ENCODE assay signal across 17 mouse cellular contexts in genomic region chr10:80653156-80653720, GRCm38 (mm10). TPM values are rescaled to one million over a fixed set of nuclear protein-coding genes. Genes with fewer than 3 reads are reported as not detected.
DNase-seq lines count a peak whose midpoint lies in the region; ATAC-seq lines count a peak whose summit lies in the region.
"Had no signal": no experiment of that assay in that cellular context is flagged by ENCODE, and none has a peak within 500 bp of the region (broad histone marks: within the 10 kb centered on the region; RNA-seq: fewer than 3 reads in every experiment).

No protein-coding gene starts in this region.

- peaks cover 26% of the 10 kb centered on the region for H3K4me1 ChIP-seq in heart, embryonic 16.5 days (ENCODE audit: control insufficient read depth, insufficient read depth, low read length)
- peaks cover 85% of the 10 kb centered on the region for H3K4me1 ChIP-seq in megakaryocyte, embryonic 14.5 days

- 0 out of 2 replicates have a peak overlapping the region, but pooled peaks have one; percentile 7 for H3K9ac ChIP-seq in heart, embryonic 16.5 days (ENCODE audit: low read length)
- H3K9ac ChIP-seq: forebrain, embryonic 13.5 days; heart, embryonic 15.5 days; midbrain, embryonic 13.5 days had no signal

- no peak overlapping the region for H3K27ac ChIP-seq in heart, embryonic 16.5 days (ENCODE audit: low read length)
- H3K27ac ChIP-seq: heart, embryonic 15.5 days; midbrain, embryonic 13.5 days had no signal

- 72% methylated on average over 6 of the region's 6 CpGs for WGBS in heart, embryonic 16.5 days

- DNase-seq in adrenal gland, postnatal 36 days, result peak; percentile 61 to 70
- DNase-seq in adrenal gland, postnatal 4 days (ENCODE audit: low spot score in 2 of 2), result no peak
- DNase-seq in heart, postnatal 4 days, result no peak
- no peak for DNase-seq in embryo, embryonic 11 days
- DNase-seq: cerebellum, postnatal 10 days; layer of hippocampus, adult 9-11 months; lung, adult 2 months; lung, postnatal 36 days; thymus, postnatal 4 days had no signal

- no peak overlapping the region for H3K4me3 ChIP-seq in heart, embryonic 16.5 days (ENCODE audit: low read length)
- peak overlapping the region; percentile 50 for H3K4me3 ChIP-seq in megakaryocyte, embryonic 14.5 days (replicated peaks)
- H3K4me3 ChIP-seq: forebrain, embryonic 13.5 days; heart, embryonic 15.5 days; midbrain, embryonic 13.5 days had no signal

- H3K9me3 ChIP-seq in heart, embryonic 16.5 days (replicated peaks; ENCODE audit: control insufficient read depth, low read length), result no peaks in the 10 kb centered on the region
- no peaks in the 10 kb centered on the region for H3K9me3 ChIP-seq in megakaryocyte, embryonic 14.5 days
- H3K9me3 ChIP-seq: forebrain, embryonic 13.5 days; G1E; heart, embryonic 15.5 days; midbrain, embryonic 13.5 days had no signal

- no peaks in the 10 kb centered on the region for H3K36me3 ChIP-seq in heart, embryonic 16.5 days (ENCODE audit: control insufficient read depth, insufficient read depth)
- H3K36me3 ChIP-seq in megakaryocyte, embryonic 14.5 days (replicated peaks; ENCODE audit: low read length), result peaks cover 44% of the 10 kb centered on the region
- H3K36me3 ChIP-seq: heart, embryonic 15.5 days had no signal

- H3K27me3 ChIP-seq in heart, embryonic 16.5 days (ENCODE audit: control insufficient read depth, insufficient read depth, low read length), result no peaks in the 10 kb centered on the region
- H3K27me3 ChIP-seq in megakaryocyte, embryonic 14.5 days (replicated peaks), result no peaks in the 10 kb centered on the region
- H3K27me3 ChIP-seq: forebrain, embryonic 13.5 days; heart, embryonic 15.5 days; midbrain, embryonic 13.5 days had no signal

- ATAC-seq in heart, embryonic 16.5 days (replicated peaks; ENCODE audit: extremely low read depth, insufficient read depth, low FRiP score), result no peak
- ATAC-seq in megakaryocyte, adult 5-6 weeks (ENCODE audit: poor library complexity, severe bottlenecking), result no peak
- ATAC-seq: forebrain, embryonic 13.5 days; midbrain, embryonic 13.5 days had no signal

- H3K4me2 ChIP-seq in heart, embryonic 16.5 days (ENCODE audit: low read depth, low read length), result no peak overlapping the region
- H3K4me2 ChIP-seq: forebrain, embryonic 13.5 days; heart, embryonic 15.5 days; midbrain, embryonic 13.5 days had no signal

RNA-seq across cellular contexts. Expression of gene Btbd2, which starts 3.6 kb away (rescaled TPM):
- 10 to 100 TPM; 61.7 to 71.2 TPM for total RNA-seq in adrenal gland, postnatal 36 days (2021)
- 10 to 100 TPM; 72.0 to 76.3 TPM for total RNA-seq in adrenal gland, postnatal 4 days (2021)
- polyA plus RNA-seq in heart, embryonic 16.5 days (2015; fragmentation: Nextera tagmentation; extraction: Ambion mirVana), result 41.7 and 58.2 TPM in 2 replicates
- 10 to 100 TPM; 42.2 to 42.4 TPM for total RNA-seq in heart, postnatal 4 days (2021)
- polyA plus RNA-seq in megakaryocyte, embryonic 14.5 days (2012; ENCODE audit: insufficient read depth, low replicate concordance), result 91.6 and 121 TPM in 2 replicates
- total RNA-seq in megakaryocyte, adult 5-6 weeks (2015), result 8.4 and 10.3 TPM in 2 replicates
- 16.5 and 30.1 TPM in 2 replicates for total RNA-seq in megakaryocyte, adult 5-6 weeks (2017)

RNA-seq across cellular contexts. Expression of gene Mknk2, which starts 24.7 kb away (rescaled TPM):
- 100 to 1,000 TPM; 178 to 198 TPM for total RNA-seq in adrenal gland, postnatal 36 days (2021)
- total RNA-seq in adrenal gland, postnatal 4 days (2021), result 100 to 1,000 TPM; 126 to 134 TPM
- polyA plus RNA-seq in heart, embryonic 16.5 days (2015; fragmentation: Nextera tagmentation; extraction: Ambion mirVana), result 82.1 and 92.8 TPM in 2 replicates
- total RNA-seq in heart, postnatal 4 days (2021), result 100 to 1,000 TPM; 105 TPM
- polyA plus RNA-seq in megakaryocyte, embryonic 14.5 days (2012; ENCODE audit: insufficient read depth, low replicate concordance), result 472 and 996 TPM in 2 replicates
- 53.5 and 61.1 TPM in 2 replicates for total RNA-seq in megakaryocyte, adult 5-6 weeks (2015)
- total RNA-seq in megakaryocyte, adult 5-6 weeks (2017), result 63.3 and 74.8 TPM in 2 replicates

RNA-seq across cellular contexts. Expression of gene Csnk1g2, which starts 30.6 kb away (rescaled TPM):
- total RNA-seq in adrenal gland, postnatal 36 days (2021), result 100 to 1,000 TPM; 129 to 135 TPM
- total RNA-seq in adrenal gland, postnatal 4 days (2021), result 100 to 1,000 TPM; 169 to 173 TPM
- 50.7 and 103 TPM in 2 replicates for polyA plus RNA-seq in heart, embryonic 16.5 days (2015; fragmentation: Nextera tagmentation; extraction: Ambion mirVana)
- 100 to 1,000 TPM; 142 to 162 TPM for total RNA-seq in heart, postnatal 4 days (2021)
- polyA plus RNA-seq in megakaryocyte, embryonic 14.5 days (2012; ENCODE audit: insufficient read depth, low replicate concordance), result 476 and 617 TPM in 2 replicates
- total RNA-seq in megakaryocyte, adult 5-6 weeks (2015), result 34.5 and 46.0 TPM in 2 replicates
- total RNA-seq in megakaryocyte, adult 5-6 weeks (2017), result 127 and 144 TPM in 2 replicates

RNA-seq across cellular contexts. Expression of gene Gm49322, which starts 47.4 kb away (rescaled TPM):
- total RNA-seq in adrenal gland, postnatal 36 days (2021), result 1 to 10 TPM; 1.6 to 2.6 TPM
- 1 to 10 TPM; 3.0 to 3.4 TPM for total RNA-seq in adrenal gland, postnatal 4 days (2021)
- 2.2 and 2.8 TPM in 2 replicates for polyA plus RNA-seq in heart, embryonic 16.5 days (2015; fragmentation: Nextera tagmentation; extraction: Ambion mirVana)
- total RNA-seq in heart, postnatal 4 days (2021), result 1 to 10 TPM in 1 of 2 experiments, under 1 TPM in 1; 0.79 to 1.2 TPM
- polyA plus RNA-seq in megakaryocyte, embryonic 14.5 days (2012; ENCODE audit: insufficient read depth, low replicate concordance), result not detected in 2 replicates
- total RNA-seq in megakaryocyte, adult 5-6 weeks (2015), result 0.54 TPM in 1 of 2 replicates, not detected in the other
- 0.15 and 0.89 TPM in 2 replicates for total RNA-seq in megakaryocyte, adult 5-6 weeks (2017)
- total RNA-seq: granulocyte monocyte progenitor cell, adult 5-6 weeks had no signal

RNA-seq across cellular contexts. Expression of gene Mob3a, which starts 48.5 kb away (rescaled TPM):
- total RNA-seq in adrenal gland, postnatal 36 days (2021), result 10 to 100 TPM; 19.4 to 20.1 TPM
- total RNA-seq in adrenal gland, postnatal 4 days (2021), result 10 to 100 TPM; 16.5 to 16.6 TPM
- 29.0 and 33.4 TPM in 2 replicates for polyA plus RNA-seq in heart, embryonic 16.5 days (2015; fragmentation: Nextera tagmentation; extraction: Ambion mirVana)
- total RNA-seq in heart, postnatal 4 days (2021), result 10 to 100 TPM; 12.5 to 13.0 TPM
- polyA plus RNA-seq in megakaryocyte, embryonic 14.5 days (2012; ENCODE audit: insufficient read depth, low replicate concordance), result 61.8 and 135 TPM in 2 replicates
- 61.8 and 72.0 TPM in 2 replicates for total RNA-seq in megakaryocyte, adult 5-6 weeks (2015)
- total RNA-seq in megakaryocyte, adult 5-6 weeks (2017), result 65.0 and 77.3 TPM in 2 replicates

Comparison
In these comparisons a context has a peak if more than half of its experiments do, and no peak if none do; other contexts are left out.
1. DNase-seq: peak in adrenal gland, postnatal 36 days (2 of 2); none in adrenal gland, postnatal 4 days (0 of 2), heart, postnatal 4 days (single experiment) and embryo, embryonic 11 days (single experiment).